Comparison of ENCODE assay signal across 14 mouse cellular contexts in genomic region chr8:122320541-122320940, GRCm38 (mm10). TPM values are rescaled to one million over a fixed set of nuclear protein-coding genes. Genes with fewer than 3 reads are reported as not detected.
DNase-seq lines count a peak whose midpoint lies in the region; ATAC-seq and TF ChIP-seq lines count a peak whose summit lies in the region.
"Had no signal": no experiment of that assay in that cellular context is flagged by ENCODE, and none has a peak within 500 bp of the region (broad histone marks: within the 10 kb centered on the region; RNA-seq: fewer than 3 reads in every experiment).

No protein-coding gene starts in this region.

- 38% methylated on average over 3 of the region's 3 CpGs for WGBS in heart, embryonic 11.5 days (ENCODE audit: insufficient replicate concordance)
- WGBS in neural tube, embryonic 13.5 days = 13% methylated on average over 3 of the region's 3 CpGs
- WGBS in intestine, postnatal 0 days = 24% methylated on average over 3 of the region's 3 CpGs
- 27% methylated on average over 3 of the region's 3 CpGs for WGBS in kidney, embryonic 14.5 days

- H3K9me3 ChIP-seq in heart, embryonic 11.5 days (replicated peaks; ENCODE audit: control insufficient read depth, low read length) = no peaks in the 10 kb centered on the region
- no peaks in the 10 kb centered on the region for H3K9me3 ChIP-seq in neural tube, embryonic 13.5 days
- H3K9me3 ChIP-seq in intestine, postnatal 0 days (ENCODE audit: control insufficient read depth) = no peaks in the 10 kb centered on the region
- no peaks in the 10 kb centered on the region for H3K9me3 ChIP-seq in kidney, embryonic 14.5 days (ENCODE audit: control insufficient read depth, low read length)

- no peak overlapping the region for H3K9ac ChIP-seq in heart, embryonic 11.5 days (ENCODE audit: low read depth, low read length)
- no peak overlapping the region for H3K9ac ChIP-seq in neural tube, embryonic 13.5 days
- H3K9ac ChIP-seq in intestine, postnatal 0 days (ENCODE audit: low read depth, low read length) = no peak overlapping the region
- no peak overlapping the region for H3K9ac ChIP-seq in kidney, embryonic 14.5 days (ENCODE audit: low read depth, low read length)
- H3K9ac ChIP-seq: lung, embryonic 14.5 days had no signal

- H3K4me3 ChIP-seq in heart, embryonic 11.5 days (ENCODE audit: low read depth, low read length) = no peak overlapping the region
- no peak overlapping the region for H3K4me3 ChIP-seq in neural tube, embryonic 13.5 days
- H3K4me3 ChIP-seq in intestine, postnatal 0 days (ENCODE audit: low read depth, low read length) = no peak overlapping the region
- no peak overlapping the region for H3K4me3 ChIP-seq in kidney, embryonic 14.5 days (ENCODE audit: low read length)
- H3K4me3 ChIP-seq in left cerebral cortex, adult 2 months = no peak overlapping the region

- H3K4me1 ChIP-seq in heart, embryonic 11.5 days (ENCODE audit: control insufficient read depth, insufficient read depth, low read length) = peaks cover 99% of the 10 kb centered on the region
- peaks cover 50% of the 10 kb centered on the region for H3K4me1 ChIP-seq in neural tube, embryonic 13.5 days (replicated peaks)
- peaks cover 13% of the 10 kb centered on the region for H3K4me1 ChIP-seq in intestine, postnatal 0 days (replicated peaks; ENCODE audit: control insufficient read depth, insufficient read depth, low read length)
- H3K4me1 ChIP-seq in kidney, embryonic 14.5 days (ENCODE audit: control insufficient read depth, insufficient read depth, low read length) = peaks cover 20% of the 10 kb centered on the region

- ATAC-seq in heart, embryonic 11.5 days (replicated peaks; ENCODE audit: insufficient number of reproducible peaks, low FRiP score, low TSS enrichment) = no peak
- ATAC-seq in neural tube, embryonic 13.5 days (ENCODE audit: low read depth) = no peak
- ATAC-seq in intestine, postnatal 0 days = no peak
- ATAC-seq in kidney, embryonic 14.5 days (ENCODE audit: low FRiP score, low TSS enrichment) = no peak

- H3K27me3 ChIP-seq in heart, embryonic 11.5 days (ENCODE audit: control insufficient read depth, insufficient read depth, low read length) = no peaks in the 10 kb centered on the region
- no peaks in the 10 kb centered on the region for H3K27me3 ChIP-seq in neural tube, embryonic 13.5 days
- no peaks in the 10 kb centered on the region for H3K27me3 ChIP-seq in intestine, postnatal 0 days (replicated peaks; ENCODE audit: control insufficient read depth, insufficient read depth, low read length)
- no peaks in the 10 kb centered on the region for H3K27me3 ChIP-seq in kidney, embryonic 14.5 days (ENCODE audit: control insufficient read depth, insufficient read depth, low read length)

- no peaks in the 10 kb centered on the region for H3K36me3 ChIP-seq in heart, embryonic 11.5 days (ENCODE audit: control insufficient read depth, insufficient read depth, low read length)
- H3K36me3 ChIP-seq in neural tube, embryonic 13.5 days = no peaks in the 10 kb centered on the region
- H3K36me3 ChIP-seq in intestine, postnatal 0 days (ENCODE audit: control insufficient read depth, insufficient read depth) = no peaks in the 10 kb centered on the region; the same call in 1 of the 2 replicates
- 0 out of 2 replicates have a peak, but pooled peaks cover 3% of the 10 kb centered on the region for H3K36me3 ChIP-seq in kidney, embryonic 14.5 days (ENCODE audit: control insufficient read depth, insufficient read depth, low read length)

- TF ChIP-seq CTCF in intestine, postnatal 0 days (IDR thresholded peaks at IDR 0.05; ENCODE audit: low read depth) = no peak
- no peak for TF ChIP-seq CTCF in left cerebral cortex, adult 2 months (IDR thresholded peaks at IDR 0.05)

- no peak overlapping the region for H3K4me2 ChIP-seq in heart, embryonic 11.5 days
- no peak overlapping the region for H3K4me2 ChIP-seq in neural tube, embryonic 13.5 days
- no peak overlapping the region for H3K4me2 ChIP-seq in intestine, postnatal 0 days (replicated peaks; ENCODE audit: low read depth)
- H3K4me2 ChIP-seq in kidney, embryonic 14.5 days (replicated peaks; ENCODE audit: low read depth, low read length) = no peak overlapping the region
- H3K4me2 ChIP-seq: lung, embryonic 14.5 days had no signal

- H3K27ac ChIP-seq in heart, embryonic 11.5 days (ENCODE audit: low read depth, low read length) = peak overlapping the region; percentile 92
- H3K27ac ChIP-seq in neural tube, embryonic 13.5 days (replicated peaks) = peak overlapping the region; percentile 75
- H3K27ac ChIP-seq in intestine, postnatal 0 days (ENCODE audit: low read depth, low read length) = 0 out of 2 replicates have a peak overlapping the region, but pooled peaks have one; percentile 79
- no peak overlapping the region for H3K27ac ChIP-seq in kidney, embryonic 14.5 days (ENCODE audit: low read depth, low read length)
- no peak overlapping the region for H3K27ac ChIP-seq in left cerebral cortex, adult 2 months

- intact Hi-C loops in left cerebral cortex, adult 2 months (cut with DNase I) = no loop called here

- no peak for DNase-seq in heart, postnatal 4 days
- no peak for DNase-seq in neural tube, embryonic 10.5 days (ENCODE audit: extremely low spot score, low spot score)
- DNase-seq in left cerebral cortex, adult 2 months (ENCODE audit: extremely low spot score in 1 of 2, low spot score in 2 of 2) = no peak
- no peak for DNase-seq in ovary, adult 18-20 months (ENCODE audit: low spot score)
- DNase-seq: adrenal gland, adult 2 months; lung, embryonic 14.5 days; right cerebral cortex, postnatal 4 days had no signal

RNA-seq across cellular contexts. Expression of gene Zfpm1, which starts 38.6 kb away (rescaled TPM):
- 6.9 and 7.9 TPM in 2 replicates for polyA plus RNA-seq in heart, embryonic 11.5 days (2014; fragmentation: Nextera tagmentation; extraction: Ambion mirVana)
- 10 to 100 TPM; 45.7 to 47.0 TPM for total RNA-seq in heart, postnatal 4 days (2021)
- 0.83 and 0.89 TPM in 2 replicates for polyA plus RNA-seq in neural tube, embryonic 13.5 days (2015; fragmentation: Nextera tagmentation; extraction: Ambion mirVana)
- polyA plus RNA-seq in intestine, postnatal 0 days (2015; fragmentation: Nextera tagmentation; extraction: Ambion mirVana) = 7.7 and 9.8 TPM in 2 replicates
- 2.7 and 2.8 TPM in 2 replicates for polyA plus RNA-seq in kidney, embryonic 14.5 days (2014; fragmentation: Nextera tagmentation; extraction: Ambion mirVana)
- 10 to 100 TPM; 39.5 to 42.1 TPM for total RNA-seq in left cerebral cortex, adult 2 months (2021)

RNA-seq across cellular contexts. Expression of gene Trhr2, which starts 40.0 kb away (rescaled TPM):
- not detected in 2 replicates for polyA plus RNA-seq in heart, embryonic 11.5 days (2014; fragmentation: Nextera tagmentation; extraction: Ambion mirVana)
- total RNA-seq in heart, postnatal 4 days (2021) = not detected
- not detected in 2 replicates for polyA plus RNA-seq in neural tube, embryonic 13.5 days (2015; fragmentation: Nextera tagmentation; extraction: Ambion mirVana)
- polyA plus RNA-seq in intestine, postnatal 0 days (2015; fragmentation: Nextera tagmentation; extraction: Ambion mirVana) = not detected in 2 replicates
- not detected in 2 replicates for polyA plus RNA-seq in kidney, embryonic 14.5 days (2014; fragmentation: Nextera tagmentation; extraction: Ambion mirVana)
- 10 to 100 TPM in 1 of 2 experiments, 1 to 10 TPM in 1; 7.1 to 11.4 TPM for total RNA-seq in left cerebral cortex, adult 2 months (2021)
- total RNA-seq: adrenal gland, adult 2 months; gastrocnemius, postnatal 4 days had no signal
- polyA plus RNA-seq: adrenal gland, adult 2 months; embryonic facial prominence, embryonic 14.5 days; large intestine, adult 2 months; lung, embryonic 14.5 days had no signal

RNA-seq across cellular contexts. Expression of gene Zc3h18, which starts 55.9 kb away (rescaled TPM):
- 22.2 and 26.8 TPM in 2 replicates for polyA plus RNA-seq in heart, embryonic 11.5 days (2014; fragmentation: Nextera tagmentation; extraction: Ambion mirVana)
- total RNA-seq in heart, postnatal 4 days (2021) = 10 to 100 TPM; 28.4 to 31.1 TPM
- 37.0 and 43.6 TPM in 2 replicates for polyA plus RNA-seq in neural tube, embryonic 13.5 days (2015; fragmentation: Nextera tagmentation; extraction: Ambion mirVana)
- polyA plus RNA-seq in intestine, postnatal 0 days (2015; fragmentation: Nextera tagmentation; extraction: Ambion mirVana) = 24.0 and 26.1 TPM in 2 replicates
- 35.7 and 43.8 TPM in 2 replicates for polyA plus RNA-seq in kidney, embryonic 14.5 days (2014; fragmentation: Nextera tagmentation; extraction: Ambion mirVana)
- total RNA-seq in left cerebral cortex, adult 2 months (2021) = 10 to 100 TPM; 42.3 to 45.0 TPM

Comparison
In these comparisons a context has a peak if more than half of its experiments do, and no peak if none do; other contexts are left out.
1. H3K27ac ChIP-seq: peak in heart, embryonic 11.5 days (single experiment), neural tube, embryonic 13.5 days (single experiment) and intestine, postnatal 0 days (single experiment); none in kidney, embryonic 14.5 days (single experiment) and left cerebral cortex, adult 2 months (single experiment).